Mouse (Mus musculus): Measurements from ENCODE around the gene Ccdc15. TPM values are rescaled to one million over a fixed set of nuclear protein-coding genes. Genes with fewer than 3 reads are reported as not detected.

Gene Ccdc15
- polyA plus RNA-seq, 1 experiment from 2014 or later = 9.1 TPM

DNA sequence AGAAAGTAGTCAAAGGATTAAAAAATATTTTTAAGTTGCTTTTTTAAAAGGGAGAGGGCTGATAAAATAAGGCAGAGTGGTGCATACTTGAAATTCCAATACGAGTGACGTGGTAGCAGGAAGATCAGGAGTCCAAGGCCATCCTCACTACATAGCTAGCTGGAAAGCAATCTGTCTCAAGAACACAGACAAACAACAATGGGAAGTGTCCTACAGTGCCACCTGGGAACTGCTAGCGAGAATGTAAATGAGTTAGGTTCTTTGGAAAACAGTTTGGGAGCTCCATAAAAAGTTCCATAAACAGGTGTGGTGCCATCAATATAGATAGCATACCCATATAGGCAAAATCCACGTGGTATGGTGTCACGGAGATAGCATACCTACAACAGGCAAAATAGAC, 17.5 kb upstream of the Ccdc15 start:
- Histone ChIP-seq H3K4me3 (no peak overlapping the region), H3K27me3 (no peaks in the 10 kb centered on the region), H3K9me3 (no peaks in the 10 kb centered on the region), H3K27ac (no peak overlapping the region), H3K36me3 (no peaks in the 10 kb centered on the region), H3K4me1 (no peaks in the 10 kb centered on the region), H3K4me2 (replicated peaks) (no peak overlapping the region), H3K9ac (no peak overlapping the region)
- ATAC-seq (ENCODE audit: low FRiP score, low read depth) = no peak
- 66% methylated on average over 5 of the region's 5 CpGs for WGBS

DNA sequence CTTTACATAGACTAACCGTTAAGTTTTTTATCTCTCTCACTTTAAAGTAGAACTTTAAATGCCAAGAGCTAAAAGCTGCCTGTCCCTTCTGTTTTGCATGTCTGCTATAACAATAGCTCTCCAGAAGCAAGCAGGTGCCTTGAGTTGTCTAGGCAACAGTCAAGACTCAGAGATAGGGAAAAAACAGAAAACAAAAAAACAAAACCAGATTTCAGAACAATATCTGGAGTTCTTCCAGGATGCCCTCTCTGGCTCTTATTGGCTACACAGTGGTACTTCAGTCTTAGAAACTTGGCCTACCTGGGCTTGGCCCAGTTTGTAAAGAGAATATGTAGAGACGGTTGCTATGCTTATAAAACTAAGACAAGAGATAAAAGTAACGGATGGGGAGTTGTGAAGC, 16.2 kb upstream of the Ccdc15 start:
- WGBS = 83% methylated on average over 3 of the region's 3 CpGs
- no peak overlapping the region for H3K27ac ChIP-seq
- H3K4me3 ChIP-seq = no peak overlapping the region
- H3K9me3 ChIP-seq = no peaks in the 10 kb centered on the region
- H3K4me1 ChIP-seq = peaks cover 6% of the 10 kb centered on the region
- no peaks in the 10 kb centered on the region for H3K27me3 ChIP-seq
- no peak overlapping the region for H3K4me2 ChIP-seq (replicated peaks)
- no peaks in the 10 kb centered on the region for H3K36me3 ChIP-seq
- H3K9ac ChIP-seq = no peak overlapping the region
- ATAC-seq (ENCODE audit: low FRiP score, low read depth) = no peak

DNA sequence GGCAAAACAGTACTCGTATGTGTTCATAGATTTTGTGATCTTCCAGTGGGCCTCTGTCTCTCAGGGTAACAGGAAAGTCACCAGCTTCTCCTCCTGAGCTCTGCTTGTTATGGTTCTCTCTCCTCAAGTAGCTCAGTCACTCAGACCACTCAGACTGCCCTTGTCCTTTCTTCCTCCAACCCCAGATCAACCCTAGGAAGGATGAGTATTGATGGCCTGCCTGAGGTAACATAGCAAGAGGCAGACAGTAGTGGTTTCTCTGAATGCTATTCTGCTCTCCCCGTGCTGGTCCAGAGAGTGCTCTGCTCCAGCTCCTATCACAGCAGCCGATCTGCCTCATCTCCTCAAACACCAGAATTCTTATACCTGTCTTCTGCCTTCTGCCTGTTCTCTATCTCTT, 15.3 kb upstream of the Ccdc15 start:
- Histone ChIP-seq H3K9ac (no peak overlapping the region), H3K9me3 (no peaks in the 10 kb centered on the region), H3K4me2 (replicated peaks) (no peak overlapping the region), H3K27me3 (no peaks in the 10 kb centered on the region), H3K27ac (no peak overlapping the region), H3K4me1 (peaks cover 11% of the 10 kb centered on the region), H3K36me3 (no peaks in the 10 kb centered on the region), H3K4me3 (no peak overlapping the region)
- ATAC-seq (ENCODE audit: low FRiP score, low read depth) = no peak
- WGBS = 58% methylated on average over 3 of the region's 3 CpGs

DNA sequence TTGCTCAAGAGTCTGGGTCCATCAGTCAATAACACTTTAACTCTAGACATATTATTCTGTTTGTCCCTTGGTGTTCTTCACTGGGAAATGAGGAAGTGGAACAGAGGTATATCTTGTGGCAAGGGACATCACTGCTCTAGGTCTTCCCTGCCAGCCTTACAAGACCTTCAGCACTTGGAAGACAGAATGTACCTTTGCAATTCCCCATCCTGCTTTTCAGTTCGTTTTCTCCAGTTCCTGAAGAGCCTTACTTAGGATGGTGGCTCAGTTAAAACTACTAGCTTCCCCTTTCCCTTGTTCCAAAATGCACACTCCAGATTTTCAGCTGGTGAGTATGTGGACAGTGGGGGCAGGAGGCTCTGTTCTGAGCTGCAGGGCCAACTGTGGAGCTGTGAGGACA, 14.6 kb upstream of the Ccdc15 start:
- no peak overlapping the region for H3K4me3 ChIP-seq
- H3K9ac ChIP-seq = no peak overlapping the region
- no peaks in the 10 kb centered on the region for H3K27me3 ChIP-seq
- H3K27ac ChIP-seq = no peak overlapping the region
- H3K4me1 ChIP-seq = peaks cover 11% of the 10 kb centered on the region
- no peaks in the 10 kb centered on the region for H3K36me3 ChIP-seq
- no peak overlapping the region for H3K4me2 ChIP-seq (replicated peaks)
- H3K9me3 ChIP-seq = no peaks in the 10 kb centered on the region
- WGBS = 40% methylated on average over 1 of the region's 1 CpGs
- ATAC-seq (ENCODE audit: low FRiP score, low read depth) = no peak

DNA sequence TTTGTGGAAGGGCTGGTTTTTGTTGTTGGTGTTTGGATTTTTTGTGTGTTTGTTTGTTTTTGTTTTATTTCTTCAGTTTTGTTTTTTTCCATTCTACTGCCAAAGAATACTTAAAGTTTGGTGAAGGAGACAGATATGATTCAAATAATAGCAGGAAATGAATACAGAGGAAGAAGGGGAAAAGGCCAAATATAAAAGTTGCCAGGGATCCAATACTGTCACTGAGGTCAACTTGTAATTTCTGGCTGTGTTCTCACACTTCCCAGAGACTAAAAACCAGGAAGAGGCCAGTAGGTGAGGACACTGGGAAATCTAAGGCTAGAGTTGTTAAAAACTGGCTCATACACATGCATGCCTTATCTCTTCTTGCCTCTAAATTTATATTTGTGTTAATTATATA, 13.9 kb upstream of the Ccdc15 start:
- Histone ChIP-seq H3K36me3 (no peaks in the 10 kb centered on the region), H3K4me1 (peaks cover 11% of the 10 kb centered on the region), H3K27ac (no peak overlapping the region), H3K4me3 (no peak overlapping the region), H3K9me3 (no peaks in the 10 kb centered on the region), H3K4me2 (replicated peaks) (no peak overlapping the region), H3K27me3 (no peaks in the 10 kb centered on the region), H3K9ac (no peak overlapping the region)
- ATAC-seq (ENCODE audit: low FRiP score, low read depth) = no peak

DNA sequence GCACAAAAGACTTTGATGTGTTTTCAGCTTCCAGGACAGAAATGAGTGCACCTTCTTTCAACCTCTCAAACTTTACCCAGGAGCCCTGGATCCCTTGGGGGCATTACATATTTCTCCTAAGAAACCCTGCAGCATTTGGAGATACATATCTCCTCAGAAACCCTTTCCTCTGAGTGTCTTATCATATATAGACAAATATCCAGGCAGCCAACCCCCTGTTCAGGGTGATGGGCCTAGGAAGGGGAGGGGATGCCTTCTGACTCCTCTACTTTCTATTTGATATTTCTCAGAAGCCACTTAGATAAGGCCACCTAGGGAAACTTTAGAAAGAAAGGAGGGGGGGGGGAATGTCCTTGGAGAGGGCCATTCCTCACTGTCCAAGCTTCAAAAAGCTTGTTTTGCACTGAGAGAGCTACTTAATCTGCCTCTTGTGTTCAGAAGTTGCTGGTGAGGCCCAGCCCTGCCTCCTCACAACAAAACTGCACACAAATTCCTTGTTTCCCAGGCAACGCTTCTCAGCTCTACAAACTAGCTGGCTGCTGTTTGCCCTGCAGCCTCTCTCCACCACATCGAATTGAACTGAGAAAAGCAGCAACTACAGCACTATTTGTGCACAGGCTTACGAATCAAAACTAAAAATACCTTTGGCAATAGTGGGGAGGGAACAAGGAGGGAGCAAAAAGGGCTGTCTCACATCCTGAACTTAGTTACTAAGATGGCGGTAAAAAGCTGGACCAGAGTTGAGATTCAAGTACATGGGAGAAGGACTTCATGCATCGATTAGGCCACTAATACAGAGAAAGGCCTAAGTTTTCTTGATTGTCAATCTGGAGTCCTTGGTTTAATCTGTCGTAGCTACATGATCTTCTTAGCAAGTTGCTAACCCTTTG, 11.3 kb upstream of the Ccdc15 start:
- ATAC-seq (ENCODE audit: low FRiP score, low read depth) = peak; percentile 71; the same call in 1 of the 2 replicates
- Histone ChIP-seq H3K4me1 (peaks cover 11% of the 10 kb centered on the region), H3K4me3 (no peak overlapping the region), H3K4me2 (replicated peaks) (no peak overlapping the region), H3K36me3 (no peaks in the 10 kb centered on the region), H3K9ac (0 out of 2 replicates have a peak overlapping the region, but pooled peaks have one; percentile 4), H3K27me3 (no peaks in the 10 kb centered on the region), H3K9me3 (no peaks in the 10 kb centered on the region), H3K27ac (no peak overlapping the region)
- WGBS = 54% methylated on average over 6 of the region's 6 CpGs

DNA sequence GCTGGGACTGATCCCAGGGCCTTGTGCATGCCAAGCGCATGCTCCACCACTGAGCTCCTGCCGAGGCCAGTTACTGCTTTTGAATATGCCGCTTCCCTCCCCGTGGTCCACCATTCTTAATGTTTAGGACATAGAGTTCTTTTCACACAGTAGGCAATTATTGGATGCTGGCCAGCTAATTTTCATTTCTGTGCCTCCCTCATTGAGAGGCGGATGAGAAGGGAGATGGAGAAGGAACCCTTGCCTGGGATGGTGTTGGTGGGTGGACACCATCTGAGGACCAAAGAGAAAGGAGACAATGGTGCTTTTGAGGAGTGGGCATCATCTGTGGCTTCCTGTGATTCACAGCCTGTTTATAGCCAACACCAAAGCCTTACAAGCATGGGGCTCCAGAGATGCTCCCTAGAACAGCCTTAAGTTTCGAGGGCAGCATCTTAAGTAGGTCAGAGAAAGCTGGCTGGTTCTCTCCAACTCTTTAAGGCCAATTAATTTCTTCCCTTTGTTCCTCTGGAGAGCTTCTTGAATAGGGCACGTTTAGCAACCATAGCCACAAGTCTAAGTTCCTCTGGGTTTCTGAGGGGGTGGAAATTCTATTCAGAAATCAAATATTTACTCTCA, 10.6 kb upstream of the Ccdc15 start:
- Histone ChIP-seq H3K9me3 (no peaks in the 10 kb centered on the region), H3K4me3 (no peak overlapping the region), H3K9ac (no peak overlapping the region), H3K27ac (no peak overlapping the region), H3K36me3 (no peaks in the 10 kb centered on the region), H3K27me3 (no peaks in the 10 kb centered on the region), H3K4me2 (replicated peaks) (no peak overlapping the region), H3K4me1 (peaks cover 11% of the 10 kb centered on the region)
- ATAC-seq (ENCODE audit: low FRiP score, low read depth) = no peak
- 85% methylated on average over 7 of the region's 7 CpGs for WGBS

DNA sequence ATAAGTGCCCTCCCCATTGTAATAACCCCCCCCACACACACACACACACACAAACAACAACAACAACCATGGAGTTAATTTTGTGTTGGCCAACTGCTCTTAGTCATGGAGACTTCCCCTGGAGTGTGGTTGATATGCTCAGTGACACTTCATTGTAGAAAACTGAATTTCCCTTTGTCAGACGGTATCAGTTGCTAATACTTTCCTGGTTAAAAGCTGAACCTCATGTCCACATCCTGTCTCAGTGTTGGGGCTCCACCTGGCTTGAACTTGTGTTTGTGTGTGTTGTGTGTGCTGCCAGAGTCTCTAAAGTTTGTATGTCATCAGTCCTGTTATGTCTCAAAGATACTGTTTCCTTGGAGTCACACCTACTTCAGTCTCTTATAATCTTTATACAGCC, 6.3 kb upstream of the Ccdc15 start:
- Histone ChIP-seq H3K27me3 (no peaks in the 10 kb centered on the region), H3K4me2 (replicated peaks) (no peak overlapping the region), H3K9me3 (no peaks in the 10 kb centered on the region), H3K4me1 (peaks cover 6% of the 10 kb centered on the region), H3K36me3 (no peaks in the 10 kb centered on the region), H3K9ac (no peak overlapping the region), H3K27ac (no peak overlapping the region), H3K4me3 (no peak overlapping the region)
- no peak for ATAC-seq (ENCODE audit: low FRiP score, low read depth)
- WGBS = 76% methylated on average over 1 of the region's 1 CpGs

DNA sequence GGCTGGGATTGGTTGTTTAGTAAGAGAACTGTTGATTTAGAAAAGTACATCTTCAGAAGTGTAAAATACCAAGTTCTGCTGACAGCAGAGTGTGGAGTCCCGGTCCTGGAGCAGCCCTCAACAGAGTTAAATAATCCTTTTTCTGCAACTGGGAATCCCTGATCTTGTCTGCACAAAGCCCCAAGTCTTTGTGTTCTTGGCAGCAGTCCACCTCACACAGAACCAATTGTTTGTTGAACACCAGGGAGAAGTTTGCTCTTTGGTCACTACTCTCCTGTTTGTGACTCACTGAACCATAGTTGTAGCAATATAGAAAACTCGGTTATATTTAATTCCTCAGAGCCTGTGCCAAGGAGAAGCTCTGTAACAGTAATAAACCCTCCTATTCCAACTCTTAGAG, 3.0 kb upstream of the Ccdc15 start:
- Histone ChIP-seq H3K4me1 (peaks cover 12% of the 10 kb centered on the region), H3K9me3 (no peaks in the 10 kb centered on the region), H3K4me3 (no peak overlapping the region), H3K27me3 (no peaks in the 10 kb centered on the region), H3K27ac (no peak overlapping the region), H3K36me3 (no peaks in the 10 kb centered on the region), H3K4me2 (replicated peaks) (no peak overlapping the region), H3K9ac (no peak overlapping the region)
- ATAC-seq (ENCODE audit: low FRiP score, low read depth) = no peak
- 65% methylated on average over 2 of the region's 2 CpGs for WGBS

DNA sequence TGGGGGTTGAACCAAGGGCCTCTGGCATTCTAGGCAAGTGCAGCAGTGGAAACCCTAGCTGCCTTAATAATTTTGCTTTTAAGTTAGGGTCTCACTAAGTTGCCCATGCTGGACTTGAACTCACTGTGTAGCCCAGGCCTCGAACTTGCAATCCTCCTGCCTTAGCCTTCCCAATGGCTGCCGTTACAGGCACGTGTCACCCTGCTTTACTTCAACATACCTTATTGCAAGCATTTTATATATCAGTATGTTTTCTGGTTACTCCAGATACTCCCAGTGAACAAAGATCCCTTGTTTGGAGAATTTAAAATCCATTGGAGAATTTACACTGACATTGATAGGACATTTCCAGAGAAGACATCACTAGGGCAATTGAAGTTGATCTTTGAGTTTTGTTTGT, 818 bp upstream of the Ccdc15 start:
- H3K9ac ChIP-seq = peak overlapping the region; percentile 90; the same call in 1 of the 2 replicates
- H3K27ac ChIP-seq = no peak overlapping the region
- peak overlapping the region; percentile 80 for H3K4me3 ChIP-seq
- H3K4me2 ChIP-seq (replicated peaks) = peak overlapping the region; percentile 89
- H3K36me3 ChIP-seq = no peaks in the 10 kb centered on the region
- ATAC-seq (ENCODE audit: low FRiP score, low read depth) = no peak
- H3K27me3 ChIP-seq = no peaks in the 10 kb centered on the region
- no peaks in the 10 kb centered on the region for H3K9me3 ChIP-seq
- WGBS = 88% methylated on average over 3 of the region's 3 CpGs
- H3K4me1 ChIP-seq = peaks cover 12% of the 10 kb centered on the region

DNA sequence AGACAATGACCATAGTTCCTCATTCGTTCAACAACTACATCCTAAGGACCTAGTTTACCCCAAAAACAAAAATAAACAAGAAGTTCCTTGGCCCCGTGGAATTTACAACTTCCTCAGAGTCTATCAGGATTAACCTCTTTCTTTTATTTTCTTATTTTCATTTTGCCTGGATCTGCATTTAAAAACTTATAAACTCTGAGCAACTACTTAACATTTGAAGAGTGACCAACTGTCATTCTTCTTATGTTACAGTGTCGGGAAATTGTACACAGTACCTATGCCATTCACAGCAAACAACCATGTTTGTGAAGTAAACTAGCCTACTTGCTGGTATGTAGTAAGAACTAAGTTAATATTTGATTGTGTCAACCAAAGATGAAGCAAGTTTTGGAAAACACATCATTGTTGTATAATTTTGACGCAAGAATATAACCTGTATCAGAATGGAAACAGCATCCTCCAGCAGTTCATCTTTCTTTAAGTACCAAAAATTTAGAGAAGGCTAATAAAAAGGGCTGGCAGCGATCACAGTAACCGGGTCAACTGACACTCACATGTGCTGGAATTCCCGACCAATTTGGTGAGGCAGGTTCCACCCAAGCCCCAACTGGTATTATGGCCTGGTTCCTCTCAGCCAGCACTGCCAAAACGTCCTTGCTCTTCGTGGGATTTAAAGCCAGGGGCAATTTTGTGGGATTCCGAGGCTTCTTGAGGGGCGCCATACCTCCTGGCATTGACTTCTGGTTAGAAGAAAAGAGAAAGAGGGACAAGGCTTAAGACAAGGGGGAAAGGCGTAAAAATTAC, 846 bp downstream of the Ccdc15 start:
- peak overlapping the region; percentile 89 for H3K4me2 ChIP-seq (replicated peaks)
- peaks cover 12% of the 10 kb centered on the region for H3K4me1 ChIP-seq
- H3K36me3 ChIP-seq = 0 out of 2 replicates have a peak, but pooled peaks cover 1% of the 10 kb centered on the region
- no peaks in the 10 kb centered on the region for H3K27me3 ChIP-seq
- ATAC-seq (ENCODE audit: low FRiP score, low read depth) = 0 out of 2 replicates have a peak, but pooled peaks have one; percentile 1
- H3K27ac ChIP-seq = peak overlapping the region; percentile 92
- peak overlapping the region; percentile 90 for H3K9ac ChIP-seq
- peak overlapping the region; percentile 80 for H3K4me3 ChIP-seq
- WGBS = 22% methylated on average over 12 of the region's 12 CpGs
- H3K9me3 ChIP-seq = no peaks in the 10 kb centered on the region

DNA sequence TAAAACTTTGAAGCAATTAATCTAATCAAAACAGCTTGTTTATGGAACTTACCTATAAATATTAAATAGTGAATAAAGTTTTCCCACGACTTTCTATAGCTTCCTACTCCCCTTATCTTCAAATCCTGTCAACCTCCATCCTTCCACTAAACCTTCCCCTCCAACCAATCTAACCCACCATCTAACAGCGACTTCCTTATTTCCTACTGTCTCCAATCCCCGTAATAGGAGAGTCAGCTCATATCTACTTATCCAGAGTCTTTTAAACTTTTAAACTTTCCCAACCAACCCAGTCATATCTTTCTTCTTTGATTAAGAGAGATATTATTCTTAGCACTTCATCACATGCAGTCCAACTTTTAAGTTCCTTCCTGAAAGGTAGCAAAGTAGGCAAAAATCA, 2.8 kb downstream of the Ccdc15 start:
- Histone ChIP-seq H3K27ac (no peak overlapping the region), H3K4me3 (no peak overlapping the region), H3K4me1 (peaks cover 12% of the 10 kb centered on the region), H3K4me2 (replicated peaks) (no peak overlapping the region), H3K27me3 (no peaks in the 10 kb centered on the region), H3K9me3 (no peaks in the 10 kb centered on the region), H3K36me3 (0 out of 2 replicates have a peak, but pooled peaks cover 4% of the 10 kb centered on the region), H3K9ac (no peak overlapping the region)
- ATAC-seq (ENCODE audit: low FRiP score, low read depth) = no peak
- 83% methylated on average over 3 of the region's 3 CpGs for WGBS

All from limb, embryonic 13.5 days (tissue).